Mouse (Mus musculus) T-cell, adult 2 months (primary cell): ENCODE measurements around the gene Fbxo2.
"Not testable (repeated sequence)": the region's sequence is repeated elsewhere in the genome, so short reads cannot be mapped to it uniquely, and the experiment has no call there.

Experiments used
- DNase-seq: peaks from one replicate; pipeline ENCODE4 v3.0.0; 2022; ENCODE audit warnings: low spot score

Fbxo2 gene

DNA sequence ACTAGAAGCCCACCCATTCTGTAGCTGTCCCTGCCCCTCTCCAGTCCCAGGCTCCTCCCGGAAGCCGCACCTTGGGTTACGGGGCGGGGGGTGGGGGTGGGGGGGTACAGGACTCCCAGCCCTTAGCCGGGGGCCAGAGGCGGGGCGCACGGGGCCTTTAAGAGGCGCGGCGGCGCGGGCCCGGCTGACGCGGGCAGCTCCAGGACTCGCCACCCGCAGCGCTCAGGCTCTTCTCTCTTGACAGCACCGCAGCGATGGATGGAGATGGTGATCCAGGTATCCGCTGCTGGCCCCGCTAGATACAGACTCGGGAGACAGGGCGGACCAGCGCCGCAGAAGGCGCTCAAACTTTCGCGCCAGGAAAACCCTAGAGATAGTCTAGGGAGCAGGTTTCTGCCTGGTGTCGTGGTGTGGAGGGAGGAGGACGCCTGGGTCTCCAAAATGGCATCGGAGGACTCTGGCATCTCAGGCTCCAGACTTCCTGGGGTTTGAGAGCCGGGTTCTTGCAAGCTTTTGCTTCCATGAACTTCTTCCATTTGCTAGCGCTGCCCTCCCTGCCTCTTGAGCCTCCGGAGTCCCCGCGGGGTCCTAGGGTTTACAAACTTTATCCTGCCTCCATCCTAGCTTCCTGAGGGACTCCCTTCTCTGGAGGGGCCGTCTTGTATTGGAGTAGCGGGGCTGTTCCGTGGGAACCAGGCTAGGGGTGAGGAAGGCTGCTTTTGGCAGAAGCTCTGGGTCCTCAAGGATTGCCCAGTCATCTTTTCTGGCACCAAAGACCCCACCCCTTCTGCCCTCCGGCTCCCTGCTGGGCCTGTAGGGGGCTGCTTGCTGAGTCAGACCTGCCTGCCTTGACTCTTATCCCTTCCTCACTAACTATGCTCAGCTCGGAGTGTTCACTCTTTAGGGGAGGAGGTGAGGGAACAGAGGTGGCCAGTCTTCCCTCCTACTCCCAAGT, at the start of gene Fbxo2, which contains the start of gene Fbxo44:
TSS of gene Fbxo2 (plus strand) at position 186 of the 955 bp plus-strand sequence.
TSS of gene Fbxo44 (minus strand) at position 47 of the 955 bp plus-strand sequence.
- no peak for DNase-seq

DNA sequence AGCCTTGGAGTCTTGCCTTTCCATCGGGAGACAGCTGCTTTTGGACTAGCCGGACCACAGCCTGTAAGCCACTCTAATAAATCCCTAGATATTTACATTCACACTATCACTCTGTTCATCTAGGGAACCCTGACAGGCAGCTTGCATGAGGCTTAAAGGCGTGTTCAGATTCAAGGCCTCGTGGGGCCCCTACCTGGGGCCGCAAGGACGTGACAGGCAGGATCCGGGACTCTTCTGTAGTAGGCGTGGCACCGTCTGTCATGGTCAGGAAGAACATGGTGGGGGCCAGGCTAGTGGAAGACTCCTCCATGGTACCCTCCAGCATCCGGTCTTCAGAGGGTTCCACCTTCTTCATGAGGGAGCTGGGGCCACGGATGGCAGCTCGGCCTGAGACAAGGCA, 47.9 kb upstream of the Fbxo2 start:
- DNase-seq = no peak

DNA sequence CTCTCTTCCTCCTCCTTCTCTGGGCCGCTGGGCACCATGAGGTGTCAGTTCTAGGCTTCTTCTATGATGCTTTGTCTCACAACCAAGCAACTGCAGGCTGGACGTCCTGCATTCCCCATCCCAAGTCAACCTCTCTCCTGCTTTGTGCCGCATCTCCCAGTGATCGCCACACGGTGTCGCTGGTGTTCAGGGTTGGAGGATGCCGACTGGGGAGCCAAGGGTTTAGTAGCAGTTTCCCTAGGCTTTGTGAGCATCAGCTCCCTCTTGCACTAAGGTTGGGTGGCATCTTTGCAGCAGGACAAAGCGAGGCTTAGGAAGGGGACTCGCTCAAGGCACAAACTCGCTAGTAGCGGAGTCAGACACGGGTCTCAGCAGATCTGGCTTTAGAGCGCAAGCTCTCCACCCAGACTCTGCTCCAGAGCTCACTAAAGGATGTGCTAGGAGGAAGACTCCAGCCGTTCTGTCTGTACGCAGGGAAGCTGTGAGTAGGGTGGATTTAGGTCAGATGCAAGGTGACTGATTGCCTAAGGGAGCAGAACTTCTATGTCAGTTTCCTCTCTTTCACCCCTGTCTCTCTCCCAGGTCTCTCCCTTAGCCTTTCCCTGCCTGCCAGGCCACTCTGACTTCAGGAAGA, 45.5 kb upstream of the Fbxo2 start:
- peak; percentile 73 for DNase-seq

DNA sequence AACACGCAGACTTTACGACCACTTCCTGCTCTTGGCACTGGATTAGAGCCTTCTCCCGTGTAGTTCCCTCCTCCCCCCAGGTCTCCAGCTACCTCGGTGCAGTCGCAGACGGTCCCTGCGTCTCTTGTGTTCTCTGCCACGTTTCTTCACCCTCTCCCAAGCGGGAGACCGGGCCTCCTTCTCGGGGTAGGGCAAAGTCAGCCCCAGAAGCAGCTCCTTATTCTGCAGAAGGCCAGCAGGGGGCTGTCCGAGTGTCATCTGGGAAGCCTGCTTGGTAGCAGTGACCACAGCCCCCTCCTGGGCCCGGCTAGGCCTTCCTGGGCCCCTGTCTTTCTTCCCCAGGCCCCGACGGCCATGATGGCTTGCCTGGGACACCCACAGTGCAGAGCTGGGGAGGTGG, 45.0 kb upstream of the Fbxo2 start:
- DNase-seq = peak; percentile 23

DNA sequence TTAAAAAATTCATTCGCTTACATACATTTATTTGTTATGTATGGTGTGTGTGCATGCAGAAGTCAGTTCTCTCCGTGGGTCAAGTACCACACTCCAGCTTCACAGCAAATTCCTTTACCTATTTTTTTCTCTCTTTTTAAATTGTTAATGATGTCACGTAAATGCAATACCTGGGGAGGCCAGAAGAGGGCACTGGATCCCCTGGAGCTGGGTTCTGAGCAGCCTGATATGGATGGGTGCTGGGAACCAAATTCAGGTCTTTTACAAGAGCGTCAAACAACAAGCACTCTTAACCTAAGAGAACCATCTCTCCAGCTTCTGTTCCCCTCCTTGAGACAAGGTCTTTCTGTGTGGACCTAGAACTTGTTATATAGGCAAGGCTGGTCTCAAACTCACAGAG, 43.8 kb upstream of the Fbxo2 start:
- no peak for DNase-seq

DNA sequence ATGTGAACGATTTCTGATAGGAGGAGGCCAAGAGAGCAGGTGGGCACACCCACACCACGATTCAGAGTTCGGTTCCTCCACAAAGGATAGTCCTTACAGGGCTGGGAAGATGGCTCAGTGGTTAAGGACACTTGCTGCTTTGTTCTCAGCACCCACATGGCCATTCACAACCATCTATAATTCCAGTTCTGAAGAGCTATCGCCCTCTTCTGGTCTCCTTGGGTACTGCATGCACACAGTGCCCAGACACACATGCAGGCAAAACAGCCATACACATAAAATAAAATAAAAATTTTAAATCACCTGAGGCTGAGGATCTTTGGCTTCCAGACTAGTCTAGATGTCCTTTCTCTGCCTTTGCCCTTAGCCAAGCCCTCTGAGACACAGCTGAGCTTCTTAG, 43.0 kb upstream of the Fbxo2 start:
- no peak for DNase-seq

DNA sequence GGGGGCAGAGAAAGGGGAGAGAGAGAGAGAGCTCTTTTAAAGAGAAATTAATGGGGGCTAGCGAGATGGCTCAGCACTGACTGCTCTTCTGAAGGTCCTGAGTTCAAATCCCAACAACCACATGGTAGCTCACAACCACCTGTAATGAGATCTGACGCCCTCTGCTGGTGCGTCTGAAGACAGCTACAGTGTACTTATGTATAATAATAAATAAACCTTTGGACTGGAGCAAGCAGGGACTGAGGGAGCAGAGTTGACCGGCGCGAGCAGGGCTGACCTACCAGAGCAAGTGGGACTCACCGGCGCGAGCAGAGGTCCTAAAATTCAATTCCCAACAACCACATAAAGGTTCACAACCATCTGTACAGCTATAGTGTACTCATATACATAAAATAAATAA, 40.8 kb upstream of the Fbxo2 start:
- DNase-seq = not testable (repeated sequence)

DNA sequence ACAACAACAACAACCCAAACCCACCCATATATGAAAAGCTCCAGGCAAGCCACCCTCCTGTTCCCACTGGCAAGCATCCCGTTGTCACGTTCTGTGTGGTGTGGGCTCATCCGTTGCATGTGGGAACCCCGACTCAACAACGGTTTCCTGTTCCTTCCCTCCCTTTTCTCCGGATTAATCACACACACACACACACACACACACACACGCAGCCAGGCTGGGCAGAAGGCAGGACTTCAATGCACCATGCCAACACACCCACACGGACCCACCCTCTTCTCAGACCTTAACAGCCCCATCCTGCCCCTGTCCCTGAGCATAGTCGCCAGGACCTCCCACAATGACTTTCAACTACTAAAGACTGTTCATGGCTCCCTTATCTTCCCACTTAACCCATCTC, 39.9 kb upstream of the Fbxo2 start:
- no peak for DNase-seq

DNA sequence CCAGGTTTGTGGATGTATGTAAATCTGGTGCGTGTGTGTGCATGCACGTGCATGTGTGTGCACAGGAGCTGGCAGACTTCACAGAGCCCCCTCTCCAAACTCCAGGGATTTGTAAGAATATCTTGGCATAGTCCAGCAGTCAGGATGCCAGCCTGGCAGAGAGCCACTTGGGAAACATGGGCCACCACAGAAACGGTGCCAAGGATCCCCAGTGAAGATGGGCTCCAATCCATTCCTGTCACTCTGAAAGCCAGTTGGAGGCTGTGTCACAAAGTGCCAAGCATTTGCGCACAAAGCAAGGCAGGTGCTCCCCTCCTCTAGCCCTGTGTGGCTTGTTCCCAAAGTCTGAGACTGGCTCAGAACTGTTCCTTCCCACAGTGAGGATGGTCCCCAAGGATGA, 39.1 kb upstream of the Fbxo2 start:
- DNase-seq = no peak

DNA sequence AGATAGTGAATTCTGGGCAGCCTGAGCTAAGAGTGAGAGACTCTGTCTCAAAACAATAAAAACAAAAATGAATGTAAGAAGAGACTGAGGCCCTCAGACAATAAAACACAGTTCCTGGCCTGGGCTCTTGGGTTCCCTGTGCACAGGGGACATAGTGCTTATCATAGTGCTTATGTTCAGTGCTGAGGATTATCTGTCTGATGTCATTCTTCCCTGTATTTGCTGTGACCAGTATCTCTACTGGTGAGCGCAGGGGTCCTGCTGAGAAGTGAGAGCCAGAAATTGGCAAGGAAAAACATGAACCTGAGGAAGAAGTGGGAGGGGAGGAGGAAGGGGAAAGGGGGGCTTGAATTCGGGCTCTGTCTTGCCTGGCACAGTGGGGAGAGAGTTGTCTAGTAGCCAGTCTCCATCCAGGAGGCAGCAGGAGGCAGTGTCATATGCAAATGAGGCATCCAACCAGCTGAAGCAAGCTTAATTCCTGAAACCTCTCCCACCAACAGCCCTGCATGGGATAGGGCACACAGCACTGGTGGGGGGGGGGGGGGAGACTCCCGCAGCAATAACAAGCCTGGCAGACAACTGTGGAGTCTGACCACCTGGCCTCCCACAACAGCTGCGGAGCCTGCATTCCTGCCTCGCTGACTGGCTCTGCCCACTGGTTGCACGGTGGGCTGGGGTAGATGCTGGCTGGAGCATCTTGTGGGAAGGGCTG, 38.3 kb upstream of the Fbxo2 start:
- DNase-seq = no peak

DNA sequence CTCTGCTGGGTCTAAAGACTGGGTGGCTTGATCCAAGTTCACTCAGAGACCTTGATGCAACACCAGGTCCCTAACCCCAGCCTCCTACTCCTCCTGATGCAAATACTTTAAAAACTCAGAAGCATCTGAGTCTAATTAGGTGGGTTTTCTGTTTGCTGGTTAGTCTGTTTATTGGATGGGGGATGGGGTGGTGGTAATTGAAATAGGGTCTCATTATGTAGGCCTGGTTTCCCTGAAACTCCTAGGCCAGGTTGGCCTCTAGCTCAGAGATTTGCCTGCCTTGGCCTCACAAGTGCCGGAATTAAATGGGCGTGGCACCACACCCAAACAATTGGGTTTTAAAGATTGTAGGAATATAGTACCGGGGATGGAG, 37.7 kb upstream of the Fbxo2 start:
- DNase-seq = no peak

DNA sequence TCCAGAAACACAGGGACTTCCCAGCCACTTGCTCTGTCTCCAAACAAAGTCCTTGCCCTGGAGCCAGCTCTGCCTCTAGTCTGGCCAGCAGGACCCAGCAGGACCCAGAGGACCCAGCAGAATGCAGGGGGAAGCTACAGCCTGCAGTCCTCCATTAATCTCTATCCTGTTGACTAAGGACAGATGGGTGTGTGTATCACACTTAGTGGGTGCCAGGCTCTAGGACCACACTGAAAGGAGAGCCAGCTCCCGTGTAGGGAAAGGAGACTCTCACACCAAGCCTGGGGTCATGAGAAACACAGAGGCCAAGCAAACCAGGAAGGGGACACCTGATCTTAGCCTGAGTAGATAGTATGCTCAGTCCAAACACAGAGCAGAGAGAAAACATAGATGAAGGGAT, 32.2 kb upstream of the Fbxo2 start:
- DNase-seq = no peak

DNA sequence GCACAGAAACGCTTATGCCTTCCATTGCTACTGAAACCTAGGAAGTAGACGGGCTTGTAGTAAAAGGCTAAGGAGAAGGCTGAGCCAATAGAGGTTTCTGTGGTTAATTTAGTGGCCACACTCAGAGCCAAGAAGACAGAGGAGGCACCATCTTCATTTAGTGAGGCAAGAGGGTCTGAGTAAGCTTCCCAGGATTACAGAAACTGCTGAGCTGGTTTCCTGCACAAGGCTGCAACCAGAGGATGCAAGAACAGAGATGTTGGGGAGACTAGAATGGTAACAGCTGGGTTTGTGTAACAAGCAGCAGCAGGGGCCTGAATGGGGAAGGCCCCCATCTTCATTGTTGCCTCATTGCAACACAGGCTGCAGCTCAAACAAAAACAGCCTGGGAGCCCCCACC, 31.7 kb upstream of the Fbxo2 start:
- no peak for DNase-seq

DNA sequence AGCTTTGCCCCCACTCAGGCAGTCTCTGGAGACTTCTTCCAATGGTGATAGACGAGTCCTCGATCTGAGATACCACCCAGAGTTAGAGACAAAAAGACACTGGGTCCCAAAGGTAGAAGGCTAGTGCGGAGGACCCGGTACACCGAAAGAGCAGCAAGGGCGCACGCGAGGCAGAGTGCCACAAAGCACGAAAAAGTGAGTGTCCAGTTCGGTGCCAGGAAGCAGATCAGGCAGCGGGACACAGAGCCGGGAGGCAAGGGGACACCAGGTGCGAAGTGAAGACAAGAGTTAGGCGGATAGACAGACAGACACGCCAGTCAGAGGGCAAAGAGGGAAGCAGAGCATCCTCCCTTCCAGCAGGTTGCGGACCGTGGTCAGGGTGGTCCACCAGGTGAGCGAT, 30.3 kb upstream of the Fbxo2 start, which contains the start of gene Mad2l2:
TSS of gene Mad2l2 (plus strand) at position 252 of the 400 bp plus-strand sequence.
- no peak for DNase-seq

DNA sequence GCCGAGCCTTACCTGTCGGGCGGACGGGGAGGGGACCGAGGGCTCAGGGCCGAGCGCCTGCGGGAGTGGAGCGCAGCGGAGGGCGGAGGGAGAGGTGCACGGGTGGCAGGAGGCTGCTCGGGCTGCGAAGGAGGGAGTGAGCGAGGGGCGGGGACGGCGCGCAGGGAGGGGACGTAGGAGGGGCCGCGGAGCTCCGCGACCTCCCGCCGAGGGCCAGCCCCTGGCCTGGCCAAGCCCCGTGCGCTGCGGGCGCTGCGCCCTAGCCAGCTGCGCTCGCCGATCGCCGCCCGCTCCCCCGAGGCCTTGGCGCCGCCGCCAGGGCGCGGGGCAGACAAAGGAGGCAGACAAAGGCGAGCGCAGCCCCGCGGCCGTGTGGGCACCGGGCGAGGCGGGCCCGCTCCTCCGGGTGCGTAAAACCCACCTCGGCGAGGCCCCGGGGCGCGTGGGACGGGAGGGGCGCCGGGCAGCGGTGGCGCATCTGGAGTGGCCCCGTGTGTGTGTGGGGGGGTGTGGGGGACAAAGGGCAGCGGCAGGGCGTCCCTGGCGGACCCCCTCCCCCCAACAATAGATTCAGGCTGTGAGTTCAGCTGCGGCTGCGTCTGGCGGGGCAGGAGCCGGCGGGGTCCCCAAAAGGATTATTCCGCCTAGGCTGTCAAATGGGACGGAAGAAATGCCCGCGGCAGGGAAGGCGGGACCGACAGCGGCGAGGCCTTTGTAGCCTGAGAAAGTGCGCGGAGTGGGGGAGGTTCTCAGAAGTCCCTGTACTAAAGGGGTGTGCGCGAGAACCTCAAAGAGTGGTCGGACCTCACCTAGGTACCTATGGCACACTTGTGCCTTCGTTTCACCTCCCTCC, 29.6 kb upstream of the Fbxo2 start, which contains the start of gene Draxin:
TSS of gene Draxin (minus strand) at position 138 of the 853 bp plus-strand sequence.
- DNase-seq = no peak

DNA sequence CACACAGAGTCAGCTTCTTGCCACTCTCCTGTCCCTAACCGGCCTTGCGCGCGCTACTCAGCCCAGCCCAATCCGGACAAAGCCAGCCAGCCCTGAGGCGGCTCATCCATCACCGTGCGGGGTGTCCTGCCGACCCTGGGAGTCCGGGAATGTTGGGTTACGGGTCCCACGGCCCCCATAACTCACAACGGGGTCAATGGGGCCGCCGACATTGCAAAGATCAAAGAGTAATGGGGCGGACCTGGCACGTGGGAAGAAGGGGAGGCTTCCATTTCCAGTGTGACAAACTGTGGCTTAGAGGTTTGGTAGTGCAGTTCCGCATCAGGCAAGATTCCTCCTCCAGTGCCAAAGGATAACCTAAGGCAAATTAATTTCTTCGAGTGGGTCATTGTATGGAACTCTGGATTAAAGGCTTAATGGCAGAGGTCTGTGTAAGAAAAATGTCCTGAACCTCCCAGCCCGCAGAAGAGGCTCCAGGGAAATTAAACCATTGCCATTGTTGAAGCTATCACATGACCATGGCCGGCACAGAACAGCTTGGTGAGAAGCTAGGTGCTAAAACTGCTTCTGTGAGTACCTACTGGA, 28.8 kb upstream of the Fbxo2 start:
- DNase-seq = no peak

DNA sequence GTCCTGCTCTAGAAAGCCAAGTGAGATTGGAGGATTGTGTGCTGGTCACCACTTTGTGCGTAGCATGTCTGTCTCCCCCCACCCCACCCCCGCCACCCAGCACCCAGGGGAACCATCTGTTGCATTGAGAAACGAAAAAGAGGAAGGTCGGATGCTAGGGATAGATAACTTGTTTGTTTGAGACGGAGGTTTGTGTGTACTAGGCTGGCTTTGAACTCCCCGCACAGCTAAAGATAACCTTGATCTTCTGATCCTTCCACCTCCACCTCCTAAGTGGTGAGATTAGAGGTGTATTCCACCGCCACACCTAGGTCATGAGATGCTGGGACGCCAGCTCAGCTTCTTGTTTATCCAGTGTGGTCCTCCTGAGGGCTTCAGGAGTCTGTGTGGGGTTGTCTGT, 25.4 kb upstream of the Fbxo2 start:
- DNase-seq = no peak

DNA sequence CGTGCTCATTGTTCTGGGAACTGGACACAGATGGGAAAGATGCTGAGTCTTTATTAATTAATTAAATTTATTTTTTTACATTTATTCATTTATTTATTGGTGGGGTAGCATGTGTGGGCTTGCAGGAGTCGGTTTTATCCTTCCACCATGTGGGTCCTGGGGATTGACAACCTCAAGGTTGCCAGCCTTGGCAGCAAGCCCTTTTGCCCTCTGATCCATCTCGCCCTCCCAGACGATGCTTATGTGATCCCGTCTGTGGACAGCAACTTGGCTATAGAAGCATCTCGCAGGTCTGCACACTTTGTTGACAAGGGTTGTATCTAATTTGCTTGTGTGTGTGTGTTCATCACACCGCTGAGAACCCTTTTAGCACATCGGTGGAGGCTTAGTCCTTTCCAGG, 22.9 kb upstream of the Fbxo2 start:
- DNase-seq = no peak

DNA sequence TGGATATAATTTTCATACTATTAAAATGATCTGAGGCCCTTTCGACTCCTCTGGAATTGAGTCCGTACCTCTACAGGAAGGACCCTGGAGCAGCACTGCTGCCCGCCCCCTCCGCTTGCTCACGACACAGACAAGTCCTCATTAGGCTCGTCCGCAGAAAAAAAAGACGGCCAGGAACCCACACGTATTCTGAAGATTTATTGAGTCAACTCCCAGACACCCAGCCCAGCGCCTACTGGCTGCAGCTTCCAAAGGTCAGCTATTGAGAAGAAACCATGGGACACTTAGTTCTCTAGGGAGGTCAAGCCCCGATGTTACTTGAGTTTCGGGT, 20.7 kb upstream of the Fbxo2 start:
- DNase-seq = no peak

DNA sequence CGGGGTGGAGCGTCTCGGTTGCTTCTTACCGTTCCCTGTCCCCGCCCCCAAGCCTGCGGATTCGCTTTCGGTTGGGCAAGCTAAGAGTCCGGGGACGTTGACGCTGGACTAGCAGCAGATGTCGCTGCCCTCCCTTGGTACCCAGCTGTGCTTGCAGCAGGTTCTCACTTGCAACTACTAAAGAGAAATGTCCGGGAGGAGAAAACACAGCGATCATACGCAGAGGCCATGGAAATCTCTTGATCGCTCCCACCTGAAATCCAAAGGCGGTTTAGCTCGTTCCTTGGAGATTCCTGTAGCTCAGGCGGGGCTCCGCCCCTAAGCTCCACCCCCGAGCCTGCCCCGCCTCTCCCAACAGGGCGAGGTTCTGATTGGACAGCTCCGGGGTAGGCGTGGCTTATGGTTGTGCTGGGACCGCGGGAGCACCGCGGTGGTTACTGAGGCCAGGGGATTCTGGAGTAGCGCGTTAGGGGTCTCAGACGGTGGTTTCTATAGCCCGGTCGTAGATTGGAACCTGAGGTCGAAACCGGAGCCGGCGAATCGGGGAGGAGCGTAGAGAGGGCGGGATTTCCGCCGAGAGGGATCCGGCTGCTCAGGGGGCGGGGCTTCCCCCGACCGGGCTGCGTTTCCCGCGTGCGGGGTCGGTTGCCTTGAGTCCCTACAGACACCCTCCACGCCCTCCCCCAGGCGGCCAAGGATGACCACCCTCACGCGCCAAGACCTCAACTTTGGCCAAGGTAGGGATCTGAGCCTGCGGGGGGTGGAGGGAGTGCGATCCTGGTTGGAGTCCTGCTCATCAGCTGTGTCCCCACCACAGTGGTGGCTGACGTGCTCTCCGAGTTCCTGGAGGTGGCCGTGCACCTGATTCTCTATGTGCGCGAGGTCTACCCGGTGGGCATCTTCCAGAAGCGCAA, 20.1 kb upstream of the Fbxo2 start:
- DNase-seq = peak; percentile 91
